Mouse (Mus musculus): ENCODE results near the gene Aqp7. TPM values are rescaled to one million over a fixed set of nuclear protein-coding genes. Genes with fewer than 3 reads are reported as not detected.

The Aqp7 gene
- not detected in 2 replicates for polyA plus RNA-seq (2014; fragmentation: Nextera tagmentation; extraction: Ambion mirVana)

DNA sequence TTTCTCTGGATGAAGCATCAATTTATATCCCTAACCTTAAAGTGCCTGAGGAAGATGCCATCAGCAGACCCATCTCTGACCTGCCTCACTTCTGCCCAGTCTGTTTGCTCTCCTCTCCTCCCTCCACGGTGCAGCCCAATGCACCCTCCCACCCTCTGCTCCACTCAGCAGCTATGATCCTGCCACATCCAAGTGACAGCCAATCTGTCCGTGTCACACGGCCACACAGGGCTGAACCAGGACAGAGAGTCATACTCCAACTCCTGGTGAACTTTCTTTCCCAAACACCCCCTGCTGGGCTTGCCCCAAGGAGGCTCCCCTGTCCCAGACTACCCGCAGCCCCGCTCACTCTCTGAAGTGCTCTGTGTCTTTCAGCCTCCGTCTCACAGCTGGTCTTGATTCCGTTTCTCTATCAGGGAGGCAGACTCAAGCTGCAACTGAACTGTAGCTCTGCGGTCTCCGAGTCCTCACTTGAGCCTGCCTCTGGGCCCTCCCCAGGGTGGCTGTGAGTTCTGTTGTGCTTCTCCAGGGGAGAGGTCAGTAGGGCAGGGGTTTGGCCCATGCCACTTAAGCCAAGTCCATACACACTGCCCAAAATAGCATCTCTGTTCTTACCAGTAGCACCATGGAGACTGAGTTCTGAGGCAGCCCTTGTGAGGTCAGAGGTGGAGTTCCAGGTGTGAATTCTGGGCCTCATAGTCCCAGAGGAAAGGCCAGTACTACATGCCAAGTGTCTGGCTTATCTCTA lies at the start of gene Aqp7:
Gene Aqp7 (minus strand): TSS at position 616 of the 748 bp plus-strand sequence.
- 41% methylated on average over 9 of the region's 9 CpGs for WGBS
- no peak for ATAC-seq (ENCODE audit: low FRiP score)

DNA sequence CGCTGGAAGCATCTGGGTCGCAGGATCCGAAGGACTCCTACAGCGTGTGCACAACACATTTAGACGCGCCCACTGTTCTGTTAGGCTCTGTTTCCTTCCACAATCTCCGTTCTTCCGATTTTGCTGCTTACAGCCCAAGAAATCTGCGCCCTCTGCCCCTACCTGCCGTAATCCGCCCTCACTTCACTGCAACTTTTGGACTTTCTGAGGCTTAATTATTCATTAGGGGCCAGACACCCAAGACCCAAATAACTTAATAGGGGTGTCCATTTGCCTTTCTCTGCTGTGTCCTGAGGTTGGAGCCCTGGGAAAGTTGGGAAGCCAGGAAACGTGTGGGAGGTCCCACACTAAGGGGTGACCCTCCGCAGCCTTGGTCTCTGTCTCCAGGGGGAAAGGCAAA lies 49.4 kb upstream of the Aqp7 start:
- H3K36me3 ChIP-seq (ENCODE audit: control insufficient read depth, insufficient read depth, low read length) = no peaks in the 10 kb centered on the region
- H3K4me3 ChIP-seq (ENCODE audit: low read depth, low read length) = no peak overlapping the region
- H3K9me3 ChIP-seq (ENCODE audit: control insufficient read depth, low read length) = no peaks in the 10 kb centered on the region
- WGBS = 41% methylated on average over 13 of the region's 13 CpGs
- DNase-seq (ENCODE audit: low spot score, missing footprints) (no peak), ATAC-seq (ENCODE audit: low FRiP score) (no peak)
- peak overlapping the region; percentile 84 for H3K4me2 ChIP-seq
- peak overlapping the region; percentile 58; the same call in 1 of the 2 replicates for H3K9ac ChIP-seq (ENCODE audit: low read length)
- H3K27ac ChIP-seq (ENCODE audit: low read depth, low read length) = no peak overlapping the region
- no peaks in the 10 kb centered on the region for H3K4me1 ChIP-seq (ENCODE audit: control insufficient read depth, insufficient read depth, low read length)
- peaks cover 20% of the 10 kb centered on the region for H3K27me3 ChIP-seq (ENCODE audit: control insufficient read depth, insufficient read depth, low read length)

More for the DNA sequence above, at the start of gene Aqp7:
- Histone ChIP-seq H3K9ac (ENCODE audit: low read length) (no peak within 1 kb of the TSS), H3K4me1 (ENCODE audit: control insufficient read depth, insufficient read depth, low read length) (no peaks in the 10 kb centered on the region), H3K4me3 (ENCODE audit: low read depth, low read length) (no peak within 1 kb of the TSS), H3K27ac (ENCODE audit: low read depth, low read length) (no peak within 1 kb of the TSS), H3K36me3 (ENCODE audit: control insufficient read depth, insufficient read depth, low read length) (no peaks in the 10 kb centered on the region), H3K4me2 (no peak within 1 kb of the TSS), H3K9me3 (ENCODE audit: control insufficient read depth, low read length) (no peaks in the 10 kb centered on the region), H3K27me3 (ENCODE audit: control insufficient read depth, insufficient read depth, low read length) (no peaks in the 10 kb centered on the region)
- no peak for DNase-seq (ENCODE audit: low spot score, missing footprints)

DNA sequence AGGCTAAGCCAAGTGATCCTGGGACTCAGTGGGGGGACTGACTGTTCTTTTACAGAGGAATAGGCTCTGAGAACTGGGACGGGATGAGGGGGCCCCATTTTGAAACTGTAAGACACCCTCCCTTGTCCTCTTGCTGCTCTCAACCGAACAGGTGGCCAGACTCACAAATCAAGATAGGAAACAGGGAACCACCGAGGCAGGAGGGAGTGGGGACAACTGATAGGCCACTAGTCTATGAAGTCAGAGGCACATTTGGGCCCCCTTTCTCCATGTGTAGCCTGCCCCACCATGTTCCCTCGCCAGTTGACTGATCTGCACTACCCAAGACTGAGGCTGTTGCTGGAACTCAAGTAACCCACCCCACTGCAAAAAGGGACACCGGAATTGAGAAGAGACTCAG lies 48.9 kb upstream of the Aqp7 start:
- no peak overlapping the region for H3K9ac ChIP-seq (ENCODE audit: low read length)
- 78% methylated on average over 5 of the region's 5 CpGs for WGBS
- H3K27me3 ChIP-seq (ENCODE audit: control insufficient read depth, insufficient read depth, low read length) = peaks cover 20% of the 10 kb centered on the region
- no peaks in the 10 kb centered on the region for H3K36me3 ChIP-seq (ENCODE audit: control insufficient read depth, insufficient read depth, low read length)
- ATAC-seq (ENCODE audit: low FRiP score) (no peak), DNase-seq (ENCODE audit: low spot score, missing footprints) (peak; percentile 79)
- H3K27ac ChIP-seq (ENCODE audit: low read depth, low read length) = no peak overlapping the region
- no peak overlapping the region for H3K4me3 ChIP-seq (ENCODE audit: low read depth, low read length)
- no peaks in the 10 kb centered on the region for H3K9me3 ChIP-seq (ENCODE audit: control insufficient read depth, low read length)
- no peaks in the 10 kb centered on the region for H3K4me1 ChIP-seq (ENCODE audit: control insufficient read depth, insufficient read depth, low read length)
- H3K4me2 ChIP-seq = no peak overlapping the region

- no peaks in the 10 kb centered on the region for H3K36me3 ChIP-seq (ENCODE audit: control insufficient read depth, insufficient read depth, low read length)
Measured at GRCm38 (mm10) chr4:41096169-41096568, 48.2 kb upstream of the Aqp7 start.

GRCm38 (mm10) chr4:41094361-41094760 lies 46.4 kb upstream of the Aqp7 start:
- WGBS = 84% methylated on average over 9 of the region's 9 CpGs
- no peaks in the 10 kb centered on the region for H3K4me1 ChIP-seq (ENCODE audit: control insufficient read depth, insufficient read depth, low read length)
- no peaks in the 10 kb centered on the region for H3K9me3 ChIP-seq (ENCODE audit: control insufficient read depth, low read length)
- H3K4me2 ChIP-seq = no peak overlapping the region
- H3K27me3 ChIP-seq (ENCODE audit: control insufficient read depth, insufficient read depth, low read length) = peaks cover 20% of the 10 kb centered on the region
- H3K4me3 ChIP-seq (ENCODE audit: low read depth, low read length) = no peak overlapping the region
- no peak overlapping the region for H3K9ac ChIP-seq (ENCODE audit: low read length)
- H3K27ac ChIP-seq (ENCODE audit: low read depth, low read length) = no peak overlapping the region
- no peak for ATAC-seq (ENCODE audit: low FRiP score)
- DNase-seq (ENCODE audit: low spot score, missing footprints) = peak; percentile 35
- H3K36me3 ChIP-seq (ENCODE audit: control insufficient read depth, insufficient read depth, low read length) = no peaks in the 10 kb centered on the region

More at GRCm38 (mm10) chr4:41096169-41096568, 48.2 kb upstream of the Aqp7 start:
- ATAC-seq (ENCODE audit: low FRiP score) (no peak), DNase-seq (ENCODE audit: low spot score, missing footprints) (peak; percentile 82)
- Histone ChIP-seq H3K4me2 (no peak overlapping the region), H3K9me3 (ENCODE audit: control insufficient read depth, low read length) (no peaks in the 10 kb centered on the region), H3K27ac (ENCODE audit: low read depth, low read length) (no peak overlapping the region), H3K4me1 (ENCODE audit: control insufficient read depth, insufficient read depth, low read length) (no peaks in the 10 kb centered on the region), H3K9ac (ENCODE audit: low read length) (no peak overlapping the region), H3K27me3 (ENCODE audit: control insufficient read depth, insufficient read depth, low read length) (peaks cover 20% of the 10 kb centered on the region), H3K4me3 (ENCODE audit: low read depth, low read length) (no peak overlapping the region)
- 83% methylated on average over 8 of the region's 8 CpGs for WGBS

DNA sequence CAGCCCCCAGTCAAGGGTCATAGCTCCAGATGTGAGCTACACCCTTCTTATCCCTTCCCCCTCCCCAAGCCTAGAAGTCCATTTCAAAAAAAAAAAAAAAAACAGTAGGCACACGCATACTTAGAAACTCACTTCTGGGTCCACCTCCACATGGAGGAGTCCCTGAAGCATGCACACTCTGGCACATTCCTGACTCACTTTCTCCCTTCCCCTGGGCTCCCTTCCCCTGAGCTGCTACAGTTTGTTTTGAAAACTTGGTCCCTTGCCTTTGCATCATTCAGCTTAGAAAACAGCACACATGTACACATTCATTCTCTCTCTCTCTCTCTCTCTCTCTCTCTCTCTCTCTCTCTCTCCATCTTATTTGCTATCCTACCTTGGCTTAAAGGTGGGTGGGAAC lies 45.0 kb upstream of the Aqp7 start:
- no peaks in the 10 kb centered on the region for H3K4me1 ChIP-seq (ENCODE audit: control insufficient read depth, insufficient read depth, low read length)
- H3K27ac ChIP-seq (ENCODE audit: low read depth, low read length) = no peak overlapping the region
- no peak for DNase-seq (ENCODE audit: low spot score, missing footprints)
- no peak overlapping the region for H3K4me3 ChIP-seq (ENCODE audit: low read depth, low read length)
- H3K27me3 ChIP-seq (ENCODE audit: control insufficient read depth, insufficient read depth, low read length) = peaks cover 12% of the 10 kb centered on the region
- 80% methylated on average over 1 of the region's 1 CpGs for WGBS
- no peaks in the 10 kb centered on the region for H3K9me3 ChIP-seq (ENCODE audit: control insufficient read depth, low read length)
- H3K4me2 ChIP-seq = no peak overlapping the region
- no peak for ATAC-seq (ENCODE audit: low FRiP score)
- no peak overlapping the region for H3K9ac ChIP-seq (ENCODE audit: low read length)
- H3K36me3 ChIP-seq (ENCODE audit: control insufficient read depth, insufficient read depth, low read length) = no peaks in the 10 kb centered on the region

GRCm38 (mm10) chr4:41091391-41091790 lies 43.5 kb upstream of the Aqp7 start:
- no peak overlapping the region for H3K4me2 ChIP-seq
- no peak overlapping the region for H3K4me3 ChIP-seq (ENCODE audit: low read depth, low read length)
- DNase-seq (ENCODE audit: low spot score, missing footprints) = peak; percentile 45
- no peaks in the 10 kb centered on the region for H3K9me3 ChIP-seq (ENCODE audit: control insufficient read depth, low read length)
- no peak overlapping the region for H3K27ac ChIP-seq (ENCODE audit: low read depth, low read length)
- 70% methylated on average over 3 of the region's 3 CpGs for WGBS
- no peaks in the 10 kb centered on the region for H3K36me3 ChIP-seq (ENCODE audit: control insufficient read depth, insufficient read depth, low read length)
- no peaks in the 10 kb centered on the region for H3K4me1 ChIP-seq (ENCODE audit: control insufficient read depth, insufficient read depth, low read length)
- H3K27me3 ChIP-seq (ENCODE audit: control insufficient read depth, insufficient read depth, low read length) = no peaks in the 10 kb centered on the region
- no peak overlapping the region for H3K9ac ChIP-seq (ENCODE audit: low read length)
- no peak for ATAC-seq (ENCODE audit: low FRiP score)

- DNase-seq (ENCODE audit: low spot score, missing footprints) = peak; percentile 44
- no peaks in the 10 kb centered on the region for H3K27me3 ChIP-seq (ENCODE audit: control insufficient read depth, insufficient read depth, low read length)
- no peaks in the 10 kb centered on the region for H3K9me3 ChIP-seq (ENCODE audit: control insufficient read depth, low read length)
- no peak overlapping the region for H3K27ac ChIP-seq (ENCODE audit: low read depth, low read length)
- no peaks in the 10 kb centered on the region for H3K36me3 ChIP-seq (ENCODE audit: control insufficient read depth, insufficient read depth, low read length)
- no peak for ATAC-seq (ENCODE audit: low FRiP score)
- H3K9ac ChIP-seq (ENCODE audit: low read length) = no peak overlapping the region
- H3K4me3 ChIP-seq (ENCODE audit: low read depth, low read length) = no peak overlapping the region
- 87% methylated on average over 2 of the region's 2 CpGs for WGBS
- H3K4me2 ChIP-seq = no peak overlapping the region
- no peaks in the 10 kb centered on the region for H3K4me1 ChIP-seq (ENCODE audit: control insufficient read depth, insufficient read depth, low read length)
Measured at GRCm38 (mm10) chr4:41089705-41090104, 41.8 kb upstream of the Aqp7 start.

GRCm38 (mm10) chr4:41089189-41089588 lies 41.2 kb upstream of the Aqp7 start:
- Histone ChIP-seq H3K9me3 (ENCODE audit: control insufficient read depth, low read length) (no peaks in the 10 kb centered on the region), H3K36me3 (ENCODE audit: control insufficient read depth, insufficient read depth, low read length) (no peaks in the 10 kb centered on the region), H3K9ac (ENCODE audit: low read length) (no peak overlapping the region), H3K4me3 (ENCODE audit: low read depth, low read length) (no peak overlapping the region), H3K4me1 (ENCODE audit: control insufficient read depth, insufficient read depth, low read length) (no peaks in the 10 kb centered on the region), H3K27ac (ENCODE audit: low read depth, low read length) (no peak overlapping the region), H3K4me2 (no peak overlapping the region), H3K27me3 (ENCODE audit: control insufficient read depth, insufficient read depth, low read length) (no peaks in the 10 kb centered on the region)
- DNase-seq (ENCODE audit: low spot score, missing footprints) (peak; percentile 77), ATAC-seq (ENCODE audit: low FRiP score) (no peak)
- WGBS = 83% methylated on average over 4 of the region's 4 CpGs
